Mouse (Mus musculus): ENCODE results near the gene Bend3. TPM values are rescaled to one million over a fixed set of nuclear protein-coding genes. Genes with fewer than 3 reads are reported as not detected.
"Not testable (repeated sequence)": the region's sequence is repeated elsewhere in the genome, so short reads cannot be mapped to it uniquely, and the experiment has no call there.

The Bend3 gene
- polyA plus RNA-seq, 1 experiment from 2014 or later = 0.81 TPM

DNA sequence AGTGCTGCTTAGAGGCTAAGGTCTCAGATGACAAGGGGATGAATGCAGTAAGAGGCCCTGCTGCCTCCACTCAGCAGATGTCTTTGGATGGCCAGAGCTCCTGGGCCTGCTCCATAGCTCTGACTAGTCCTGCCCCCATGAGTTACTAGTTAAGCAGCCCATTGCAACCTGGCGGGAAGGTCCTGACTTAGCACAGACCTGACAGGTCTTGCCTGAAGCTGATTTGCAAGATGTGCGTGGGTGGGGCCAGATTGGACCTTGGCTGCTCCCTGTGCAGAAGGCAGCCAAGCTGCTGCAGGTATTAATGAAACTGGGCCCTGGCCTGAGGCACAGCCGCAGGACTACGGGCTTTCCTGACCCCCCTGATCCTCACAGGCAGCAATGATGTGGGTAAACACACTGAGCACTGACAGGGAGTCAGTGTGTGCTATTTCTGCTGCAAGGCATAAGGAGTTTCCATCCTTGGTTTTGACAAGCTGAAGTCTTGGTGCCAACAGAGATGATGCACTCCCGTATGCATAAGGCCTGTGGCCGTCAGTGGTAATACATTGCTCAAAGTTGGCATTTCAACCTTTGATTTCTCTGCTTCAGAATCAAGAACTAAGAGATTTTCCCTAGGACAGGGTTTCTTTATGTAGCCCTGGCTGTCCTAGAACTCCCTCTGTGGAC is 38.5 kb downstream of the Bend3 start:
- Histone ChIP-seq H3K27ac (ENCODE audit: low read length) (peak overlapping the region; percentile 48; the same call in 1 of the 2 replicates), H3K9ac (replicated peaks; ENCODE audit: low read depth) (no peak overlapping the region), H3K27me3 (replicated peaks; ENCODE audit: insufficient read depth, low read length) (no peaks in the 10 kb centered on the region), H3K4me1 (ENCODE audit: insufficient read depth, low read depth, low read length) (peaks cover 7% of the 10 kb centered on the region; the same call in 1 of the 2 replicates), H3K4me2 (replicated peaks; ENCODE audit: low read depth, low read length) (no peak overlapping the region), H3K36me3 (ENCODE audit: insufficient read depth, low read length) (no peaks in the 10 kb centered on the region), H3K9me3 (ENCODE audit: low read length) (no peaks in the 10 kb centered on the region), H3K4me3 (ENCODE audit: low read depth, low read length) (no peak overlapping the region)
- WGBS = 61% methylated on average over 6 of the region's 6 CpGs
- DNase-seq (ENCODE audit: low spot score) (no peak), ATAC-seq (no peak)
- 0 out of 2 replicates have a peak, but pooled peaks have one; percentile 5 for TF ChIP-seq CTCF (IDR thresholded peaks at IDR 0.05)
- TF ChIP-seq EP300 (IDR thresholded peaks at IDR 0.05) = no peak

DNA sequence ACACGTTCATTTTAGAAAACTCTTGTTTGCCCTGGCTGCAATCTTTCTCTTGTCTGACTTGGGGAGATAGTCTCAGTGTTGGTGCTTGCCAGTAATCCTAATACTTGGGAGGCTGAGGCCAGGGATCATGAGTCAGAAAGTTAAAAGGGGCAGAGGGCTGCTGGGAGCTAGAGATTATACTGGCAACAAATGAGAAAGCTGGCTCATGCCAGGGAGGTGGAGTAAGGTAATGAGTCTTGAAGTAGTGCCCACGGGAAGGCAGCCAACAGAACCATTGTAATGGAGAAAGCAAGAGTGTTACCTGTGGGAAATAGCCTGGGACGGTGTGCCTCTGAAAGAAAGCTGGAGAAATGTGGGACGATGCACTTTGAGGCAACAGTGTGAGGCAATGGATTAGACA is 39.2 kb downstream of the Bend3 start:
- Histone ChIP-seq H3K4me1 (ENCODE audit: insufficient read depth, low read depth, low read length) (peaks cover 7% of the 10 kb centered on the region; the same call in 1 of the 2 replicates), H3K27ac (ENCODE audit: low read length) (peak overlapping the region; percentile 48), H3K27me3 (replicated peaks; ENCODE audit: insufficient read depth, low read length) (no peaks in the 10 kb centered on the region), H3K4me2 (replicated peaks; ENCODE audit: low read depth, low read length) (peak overlapping the region; percentile 12; the same call in 1 of the 2 replicates), H3K9me3 (ENCODE audit: low read length) (no peaks in the 10 kb centered on the region), H3K36me3 (ENCODE audit: insufficient read depth, low read length) (no peaks in the 10 kb centered on the region), H3K9ac (replicated peaks; ENCODE audit: low read depth) (no peak overlapping the region), H3K4me3 (ENCODE audit: low read depth, low read length) (no peak overlapping the region)
- DNase-seq (ENCODE audit: low spot score) (peak; percentile 81), ATAC-seq (peak; percentile 72)
- no peak for TF ChIP-seq CTCF (IDR thresholded peaks at IDR 0.05)
- peak; percentile 47; the same call in 1 of the 2 replicates for TF ChIP-seq EP300 (IDR thresholded peaks at IDR 0.05)
- 21% methylated on average over 4 of the region's 4 CpGs for WGBS

DNA sequence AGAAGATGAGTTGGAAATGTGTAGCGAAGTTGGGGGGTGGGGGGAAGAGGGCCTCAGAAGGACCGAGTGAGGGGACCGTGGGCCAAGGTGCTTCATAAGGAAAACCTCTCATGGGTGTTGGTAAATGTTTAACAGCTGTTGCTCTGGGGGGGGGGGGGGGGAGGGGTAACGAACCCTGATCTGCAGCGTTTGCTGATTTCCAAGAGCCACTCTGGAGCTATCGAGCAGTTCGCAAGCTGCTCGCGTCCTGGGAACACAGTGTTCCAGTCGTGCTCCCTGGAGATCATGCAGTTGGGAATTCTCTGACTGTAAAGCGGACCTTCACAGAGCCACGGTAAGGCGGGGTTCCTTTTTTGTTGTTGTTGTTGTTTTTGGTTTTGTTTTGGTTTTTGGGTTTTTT is 39.7 kb downstream of the Bend3 start:
- H3K27ac ChIP-seq (ENCODE audit: low read length) = peak overlapping the region; percentile 55
- ATAC-seq = peak; percentile 83
- H3K36me3 ChIP-seq (ENCODE audit: insufficient read depth, low read length) = no peaks in the 10 kb centered on the region
- peak overlapping the region; percentile 12; the same call in 1 of the 2 replicates for H3K4me2 ChIP-seq (replicated peaks; ENCODE audit: low read depth, low read length)
- peak; percentile 85 for DNase-seq (ENCODE audit: low spot score)
- H3K4me1 ChIP-seq (ENCODE audit: insufficient read depth, low read depth, low read length) = peaks cover 7% of the 10 kb centered on the region; the same call in 1 of the 2 replicates
- H3K27me3 ChIP-seq (replicated peaks; ENCODE audit: insufficient read depth, low read length) = no peaks in the 10 kb centered on the region
- 29% methylated on average over 13 of the region's 13 CpGs for WGBS
- no peak for TF ChIP-seq CTCF (IDR thresholded peaks at IDR 0.05)
- no peak for TF ChIP-seq EP300 (IDR thresholded peaks at IDR 0.05)
- H3K9ac ChIP-seq (replicated peaks; ENCODE audit: low read depth) = no peak overlapping the region
- 0 out of 2 replicates have a peak overlapping the region, but pooled peaks have one; percentile 8 for H3K4me3 ChIP-seq (ENCODE audit: low read depth, low read length)
- H3K9me3 ChIP-seq (ENCODE audit: low read length) = no peaks in the 10 kb centered on the region

DNA sequence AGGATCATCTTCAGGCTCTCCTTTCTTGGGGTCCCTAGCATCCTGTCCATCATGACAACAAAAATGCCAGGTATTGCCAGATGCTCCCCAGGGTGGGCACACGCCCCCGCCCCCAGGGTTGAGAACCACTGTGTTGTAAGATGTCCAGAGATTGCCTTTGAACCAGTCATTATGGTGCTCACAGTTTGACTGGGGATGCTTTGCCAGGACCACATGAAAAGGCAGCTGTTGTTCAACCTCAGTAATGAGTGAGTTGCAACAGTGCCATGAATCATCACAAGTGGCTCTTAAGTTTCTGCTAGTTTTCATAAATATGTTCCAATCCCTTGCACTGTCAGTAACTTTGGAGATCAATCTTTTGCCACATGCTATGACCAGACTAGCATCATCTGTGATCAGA is 41.3 kb downstream of the Bend3 start:
- DNase-seq (ENCODE audit: low spot score) (peak; percentile 80), ATAC-seq (peak; percentile 46)
- Histone ChIP-seq H3K4me1 (ENCODE audit: insufficient read depth, low read depth, low read length) (peaks cover 7% of the 10 kb centered on the region; the same call in 1 of the 2 replicates), H3K27ac (ENCODE audit: low read length) (peak overlapping the region; percentile 43), H3K9me3 (ENCODE audit: low read length) (no peaks in the 10 kb centered on the region), H3K4me3 (ENCODE audit: low read depth, low read length) (no peak overlapping the region), H3K4me2 (replicated peaks; ENCODE audit: low read depth, low read length) (peak overlapping the region; percentile 22; the same call in 1 of the 2 replicates), H3K27me3 (replicated peaks; ENCODE audit: insufficient read depth, low read length) (no peaks in the 10 kb centered on the region), H3K36me3 (ENCODE audit: insufficient read depth, low read length) (no peaks in the 10 kb centered on the region), H3K9ac (replicated peaks; ENCODE audit: low read depth) (no peak overlapping the region)
- TF ChIP-seq CTCF (IDR thresholded peaks at IDR 0.05) = no peak
- no peak for TF ChIP-seq EP300 (IDR thresholded peaks at IDR 0.05)
- WGBS = 96% methylated on average over 2 of the region's 2 CpGs

DNA sequence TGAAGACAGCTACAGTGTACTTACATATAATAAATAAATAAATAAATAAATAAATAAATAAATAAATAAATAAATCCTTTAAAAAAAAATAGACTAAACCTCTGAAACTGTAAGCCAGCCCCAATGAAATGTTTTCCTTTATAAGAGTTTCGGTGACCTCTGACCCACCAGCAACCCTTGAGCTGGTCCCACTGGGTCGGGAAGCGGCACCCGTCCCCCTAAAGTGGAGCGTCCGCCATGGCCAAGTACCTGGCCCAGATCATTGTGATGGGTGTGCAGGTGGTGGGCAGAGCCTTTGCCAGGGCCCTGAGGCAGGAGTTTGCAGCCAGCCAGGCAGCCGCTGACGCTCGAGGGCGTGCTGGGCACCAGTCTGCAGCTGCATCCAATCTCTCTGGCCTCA is 45.3 kb downstream of the Bend3 start, which contains the start of gene Gm9803:
Gm9803 (plus strand) TSS at position 154 of the 400 bp plus-strand sequence.
- ATAC-seq; H3K27ac ChIP-seq (ENCODE audit: low read length); H3K4me3 ChIP-seq (ENCODE audit: low read depth, low read length); DNase-seq (ENCODE audit: low spot score); H3K4me1 ChIP-seq (ENCODE audit: insufficient read depth, low read depth, low read length); H3K36me3 ChIP-seq (ENCODE audit: insufficient read depth, low read length); H3K9me3 ChIP-seq (ENCODE audit: low read length); H3K4me2 ChIP-seq (replicated peaks; ENCODE audit: low read depth, low read length); H3K27me3 ChIP-seq (replicated peaks; ENCODE audit: insufficient read depth, low read length); H3K9ac ChIP-seq (replicated peaks; ENCODE audit: low read depth): not testable (repeated sequence)
- WGBS = 94% methylated on average over 10 of the region's 10 CpGs

DNA sequence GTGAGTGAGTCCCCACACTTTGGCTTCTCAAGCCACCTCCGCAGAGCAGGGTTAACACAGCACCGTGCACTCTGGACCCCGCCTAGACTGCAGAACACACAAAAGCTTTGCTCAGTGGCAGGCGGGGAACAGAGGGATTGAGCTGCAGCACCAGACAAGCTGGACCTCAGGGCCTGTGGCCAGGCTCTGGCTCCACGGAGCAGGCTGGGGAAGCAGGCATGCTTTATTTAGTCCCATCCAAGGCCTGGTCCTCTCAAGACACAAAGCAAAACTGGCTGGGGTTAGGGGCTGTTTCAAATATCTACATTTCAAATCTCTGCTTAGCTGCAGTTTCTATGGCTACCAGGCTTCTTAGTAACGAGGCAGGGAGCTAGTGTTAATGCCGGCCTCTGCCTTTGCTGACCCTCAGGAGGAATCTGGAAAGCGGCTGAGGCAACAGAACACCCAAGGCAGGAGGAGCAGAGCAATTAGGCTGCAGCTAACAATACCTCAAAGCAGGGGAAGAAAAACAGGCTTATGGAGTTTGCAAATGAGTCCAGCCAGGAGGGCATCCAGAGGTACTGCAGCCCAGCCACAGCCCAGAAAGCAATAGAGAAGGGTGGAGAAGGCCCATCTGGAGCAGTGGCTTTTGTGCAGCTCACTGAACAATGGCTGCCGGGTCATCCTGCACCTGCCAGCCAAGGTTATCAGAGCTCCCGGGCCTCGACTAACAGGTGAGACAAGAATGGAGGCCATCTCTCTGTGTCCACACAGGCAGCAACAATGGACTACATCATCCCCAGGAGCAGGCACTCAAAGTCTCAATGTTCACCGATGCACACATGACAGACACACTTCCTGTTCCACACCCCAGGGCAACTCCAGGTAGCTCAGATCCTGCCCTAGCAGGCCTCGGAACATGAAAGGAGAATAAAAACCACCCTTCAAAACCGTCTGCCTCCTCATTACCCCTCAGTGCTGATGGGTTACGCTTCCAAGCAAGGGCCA is 48.9 kb downstream of the Bend3 start:
- no peaks in the 10 kb centered on the region for H3K36me3 ChIP-seq (ENCODE audit: insufficient read depth, low read length)
- no peak overlapping the region for H3K4me2 ChIP-seq (replicated peaks; ENCODE audit: low read depth, low read length)
- DNase-seq (ENCODE audit: low spot score) (no peak), ATAC-seq (no peak)
- H3K4me1 ChIP-seq (ENCODE audit: insufficient read depth, low read depth, low read length) = 0 out of 2 replicates have a peak, but pooled peaks cover 4% of the 10 kb centered on the region
- no peaks in the 10 kb centered on the region for H3K9me3 ChIP-seq (ENCODE audit: low read length)
- no peak overlapping the region for H3K27ac ChIP-seq (ENCODE audit: low read length)
- H3K4me3 ChIP-seq (ENCODE audit: low read depth, low read length) = no peak overlapping the region
- H3K9ac ChIP-seq (replicated peaks; ENCODE audit: low read depth) = no peak overlapping the region
- H3K27me3 ChIP-seq (replicated peaks; ENCODE audit: insufficient read depth, low read length) = no peaks in the 10 kb centered on the region
- 41% methylated on average over 15 of the region's 15 CpGs for WGBS
- TF ChIP-seq EP300 (IDR thresholded peaks at IDR 0.05) (no peak), CTCF (IDR thresholded peaks at IDR 0.05) (no peak)

Data from lung, postnatal 0 days (tissue).